Mouse (Mus musculus) hindbrain, embryonic 16.5 days (tissue): ENCODE measurements around the gene Entpd6. TPM values are rescaled to one million over a fixed set of nuclear protein-coding genes. Genes with fewer than 3 reads are reported as not detected.

Source experiments
- ATAC-seq: fragments of 200-750 bp; cut with Nextera tagmentation; 2 replicates; pipeline ENCODE4 v1.8.0; 2017; ENCODE audit warnings: moderate TSS enrichment, moderate library complexity
- H3K27ac ChIP-seq: fragments of 300-500 bp; sonication (generic); 2 replicates; pipeline ENCODE4 v1.5.1; 2014; ENCODE audit warnings: low read depth, mild to moderate bottlenecking, control low read depth, low read length, moderate library complexity
- H3K27me3 ChIP-seq: fragments of 300-500 bp; sonication (generic); replicated peaks from 2 replicates; pipeline ENCODE4 v1.6.1; 2014; ENCODE audit warnings: low read length; ENCODE audit not compliant: control insufficient read depth, insufficient read depth
- H3K36me3 ChIP-seq: fragments of 300-500 bp; sonication (generic); 2 replicates; pipeline ENCODE4 v1.6.1; 2014; ENCODE audit warnings: mild to moderate bottlenecking, low read length, moderate library complexity, mixed read lengths; ENCODE audit not compliant: control insufficient read depth, insufficient read depth
- H3K4me1 ChIP-seq: fragments of 300-500 bp; sonication (generic); 2 replicates; pipeline ENCODE4 v1.6.1; 2014; ENCODE audit warnings: low read depth, low read length; ENCODE audit not compliant: control insufficient read depth, insufficient read depth
- H3K4me2 ChIP-seq: fragments of 300-500 bp; sonication (generic); 2 replicates; pipeline ENCODE4 v1.6.1; 2014; ENCODE audit warnings: mild to moderate bottlenecking, low read length, control low read depth, moderate library complexity
- H3K4me3 ChIP-seq: fragments of 300-500 bp; sonication (generic); 2 replicates; pipeline ENCODE4 v1.5.1; 2014; ENCODE audit warnings: mild to moderate bottlenecking, low read length, control low read depth, moderate library complexity
- H3K9ac ChIP-seq: fragments of 300-500 bp; sonication (generic); 2 replicates; pipeline ENCODE4 v1.6.1; 2014; ENCODE audit warnings: low read depth, mild to moderate bottlenecking, control low read depth, low read length, moderate library complexity
- H3K9me3 ChIP-seq: fragments of 300-500 bp; sonication (generic); 2 replicates; pipeline ENCODE4 v1.6.1; 2014; ENCODE audit warnings: mild to moderate bottlenecking, low read length, moderate library complexity; ENCODE audit not compliant: control insufficient read depth
- WGBS: fragments of 180-500 bp; shearing (Covaris S2); extraction: QIAGEN DNeasy Blood & Tissue Kit; methylation state at CpG from one replicate; pipeline ENCODE4 v1.1.7; 2014; 5-methylcytosine and 5-hydroxymethylcytosine counted together
- polyA plus RNA-seq: library from polyadenylated mRNA; unstranded; fragments of >200 nt; fragmentation: Nextera tagmentation; extraction: Ambion mirVana; gene quantifications from 2 replicates; pipeline ENCODE4 v1.2.1, GENCODE M21; 2015

Entpd6 gene
- polyA plus RNA-seq, result 87.0 and 87.2 TPM in 2 replicates

GRCm38 (mm10) chr2:150748854-150749253, at the start of gene Entpd6:
Gene Entpd6, plus strand, starts transcription at chr2:150749042.
- H3K4me2 ChIP-seq, result peak within 1 kb of the TSS; percentile 89
- H3K27ac ChIP-seq, result peak within 1 kb of the TSS; percentile 85
- peak within 1 kb of the TSS; percentile 80 for H3K4me3 ChIP-seq
- peaks cover 11% of the 10 kb centered on the region; the same call in 1 of the 2 replicates for H3K36me3 ChIP-seq
- H3K9me3 ChIP-seq, result no peaks in the 10 kb centered on the region
- peak; percentile 98 for ATAC-seq
- WGBS, result under 1% methylated on average over 28 of the region's 30 CpGs
- H3K27me3 ChIP-seq, result no peaks in the 10 kb centered on the region
- peak within 1 kb of the TSS; percentile 89 for H3K9ac ChIP-seq
- peaks cover 11% of the 10 kb centered on the region for H3K4me1 ChIP-seq

- H3K27ac ChIP-seq, result no peak overlapping the region
- no peak overlapping the region for H3K4me2 ChIP-seq
- no peaks in the 10 kb centered on the region for H3K36me3 ChIP-seq
- H3K4me3 ChIP-seq, result no peak overlapping the region
- no peaks in the 10 kb centered on the region for H3K27me3 ChIP-seq
- H3K9ac ChIP-seq, result no peak overlapping the region
- WGBS, result 85% methylated on average over 4 of the region's 4 CpGs
- H3K9me3 ChIP-seq, result no peaks in the 10 kb centered on the region
- no peaks in the 10 kb centered on the region for H3K4me1 ChIP-seq
- ATAC-seq, result no peak
Measured at GRCm38 (mm10) chr2:150712167-150712674, 36.6 kb upstream of the Entpd6 start.

GRCm38 (mm10) chr2:150735756-150736576, 12.9 kb upstream of the Entpd6 start:
- no peaks in the 10 kb centered on the region for H3K4me1 ChIP-seq
- 0 out of 2 replicates have a peak, but pooled peaks cover 2% of the 10 kb centered on the region for H3K27me3 ChIP-seq
- no peaks in the 10 kb centered on the region for H3K36me3 ChIP-seq
- peak; percentile 95 for ATAC-seq
- H3K27ac ChIP-seq, result no peak overlapping the region
- 16% methylated on average over 11 of the region's 11 CpGs for WGBS
- H3K9ac ChIP-seq, result no peak overlapping the region
- no peak overlapping the region for H3K4me3 ChIP-seq
- H3K9me3 ChIP-seq, result no peaks in the 10 kb centered on the region
- peak overlapping the region; percentile 20 for H3K4me2 ChIP-seq

DNA sequence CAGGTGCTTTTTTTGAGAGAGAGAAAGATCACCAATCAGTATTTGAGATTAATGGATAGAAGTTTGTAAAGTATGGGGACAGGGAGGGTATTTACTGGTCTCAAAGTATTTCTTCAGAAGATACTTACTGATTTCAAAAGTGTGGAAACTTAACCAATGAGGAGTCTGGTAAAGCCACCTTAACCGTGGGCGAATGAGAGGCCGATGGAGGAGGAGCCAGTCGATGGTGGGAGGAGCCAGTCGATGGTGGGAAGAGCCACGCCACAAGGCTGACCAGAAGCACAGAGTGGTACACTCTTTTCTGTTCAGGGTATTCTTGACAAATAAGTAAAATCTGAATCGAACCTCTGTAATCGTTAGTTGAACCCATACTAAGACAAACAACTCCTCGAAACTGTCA, 11.0 kb upstream of the Entpd6 start:
- no peaks in the 10 kb centered on the region; the same call in 1 of the 2 replicates for H3K9me3 ChIP-seq
- H3K36me3 ChIP-seq, result no peaks in the 10 kb centered on the region
- ATAC-seq, result no peak
- H3K27me3 ChIP-seq, result 0 out of 2 replicates have a peak, but pooled peaks cover 2% of the 10 kb centered on the region
- no peak overlapping the region for H3K9ac ChIP-seq
- no peak overlapping the region for H3K4me3 ChIP-seq
- no peak overlapping the region for H3K4me2 ChIP-seq
- H3K4me1 ChIP-seq, result no peaks in the 10 kb centered on the region
- WGBS, result 81% methylated on average over 9 of the region's 9 CpGs
- H3K27ac ChIP-seq, result no peak overlapping the region

- Histone ChIP-seq H3K9ac (no peak overlapping the region), H3K4me3 (no peak overlapping the region), H3K4me1 (no peaks in the 10 kb centered on the region), H3K27me3 (0 out of 2 replicates have a peak, but pooled peaks cover 2% of the 10 kb centered on the region), H3K9me3 (no peaks in the 10 kb centered on the region; the same call in 1 of the 2 replicates), H3K4me2 (no peak overlapping the region), H3K27ac (no peak overlapping the region), H3K36me3 (no peaks in the 10 kb centered on the region)
- 63% methylated on average over 10 of the region's 10 CpGs for WGBS
- ATAC-seq, result no peak
Measured at GRCm38 (mm10) chr2:150740145-150740841, 8.5 kb upstream of the Entpd6 start.

DNA sequence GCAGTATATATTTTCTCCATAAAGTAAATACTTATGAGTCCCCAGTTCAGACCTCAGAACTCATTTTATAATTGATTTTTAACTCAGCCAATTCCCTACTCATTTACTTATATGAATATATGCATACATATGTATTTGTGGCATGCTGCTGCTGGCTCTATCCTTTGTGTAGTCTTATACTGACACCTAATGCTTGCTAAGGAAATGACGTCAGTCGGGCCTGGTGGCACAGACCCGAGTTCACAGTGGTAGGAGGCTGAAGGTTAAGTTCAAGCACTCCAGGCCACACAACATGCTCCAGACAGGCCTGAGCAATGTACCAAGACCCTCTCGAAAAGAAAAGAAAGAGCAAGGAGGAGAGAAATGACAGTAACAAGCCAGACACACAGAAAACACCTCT, 7.4 kb upstream of the Entpd6 start:
- Histone ChIP-seq H3K27ac (no peak overlapping the region), H3K9ac (no peak overlapping the region), H3K4me2 (no peak overlapping the region), H3K27me3 (0 out of 2 replicates have a peak, but pooled peaks cover 2% of the 10 kb centered on the region), H3K9me3 (no peaks in the 10 kb centered on the region; the same call in 1 of the 2 replicates), H3K4me3 (no peak overlapping the region), H3K36me3 (no peaks in the 10 kb centered on the region), H3K4me1 (no peaks in the 10 kb centered on the region)
- 66% methylated on average over 4 of the region's 4 CpGs for whole genome bisulfite sequencing
- peak; percentile 89 for ATAC-seq

GRCm38 (mm10) chr2:150745016-150745415, 3.8 kb upstream of the Entpd6 start:
- H3K9ac ChIP-seq, result no peak overlapping the region
- H3K4me3 ChIP-seq, result no peak overlapping the region
- no peak overlapping the region for H3K4me2 ChIP-seq
- H3K27ac ChIP-seq, result no peak overlapping the region
- no peaks in the 10 kb centered on the region; the same call in 1 of the 2 replicates for H3K9me3 ChIP-seq
- 74% methylated on average over 7 of the region's 7 CpGs for WGBS
- no peak for ATAC-seq
- H3K4me1 ChIP-seq, result peaks cover 3% of the 10 kb centered on the region
- H3K27me3 ChIP-seq, result no peaks in the 10 kb centered on the region
- no peaks in the 10 kb centered on the region for H3K36me3 ChIP-seq

DNA sequence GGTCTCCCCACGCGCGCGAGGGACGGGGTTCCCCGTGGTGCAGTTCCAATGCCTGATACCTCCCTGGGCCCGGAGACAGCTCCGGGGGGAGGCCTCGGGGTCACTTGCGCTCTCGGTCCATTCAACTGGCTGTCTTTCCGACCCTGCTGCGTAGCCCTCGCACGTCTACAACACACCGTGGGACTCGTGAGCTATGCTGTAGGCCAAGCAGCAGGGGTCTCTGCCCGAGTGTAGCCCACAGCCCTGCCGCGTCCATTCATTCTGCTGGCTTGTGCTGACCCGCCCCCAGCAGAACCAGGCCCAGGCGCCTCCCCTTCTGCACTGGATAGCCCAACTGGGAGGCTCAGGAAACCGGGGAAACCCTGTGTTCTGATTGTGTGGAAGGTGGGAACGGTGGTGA, 441 bp downstream of the Entpd6 start:
- WGBS, result under 1% methylated on average over 24 of the region's 24 CpGs
- peak overlapping the region; percentile 89 for H3K4me2 ChIP-seq
- peak overlapping the region; percentile 80 for H3K4me3 ChIP-seq
- no peaks in the 10 kb centered on the region for H3K27me3 ChIP-seq
- H3K27ac ChIP-seq, result peak overlapping the region; percentile 85
- peak; percentile 84 for ATAC-seq
- peaks cover 11% of the 10 kb centered on the region; the same call in 1 of the 2 replicates for H3K36me3 ChIP-seq
- H3K9me3 ChIP-seq, result no peaks in the 10 kb centered on the region
- H3K4me1 ChIP-seq, result peaks cover 11% of the 10 kb centered on the region
- H3K9ac ChIP-seq, result peak overlapping the region; percentile 89
